Mouse (Mus musculus) CH12.LX (cell line): ENCODE results near the gene Ccdc3. TPM values are rescaled to one million over a fixed set of nuclear protein-coding genes. Genes with fewer than 3 reads are reported as not detected.

Experiments
- DNase-seq: peaks from one replicate; pipeline ENCODE4 v3.0.0-alpha.2; 2013; ENCODE audit errors: extremely low read depth
- H3K27ac ChIP-seq: 2 replicates; pipeline ENCODE4 v1.5.1; 2012; ENCODE audit warnings: low read depth, mild to moderate bottlenecking, control low read depth, moderate library complexity; ENCODE audit not compliant: insufficient read depth
- H3K27me3 ChIP-seq: replicated peaks from 2 replicates; pipeline ENCODE3; 2012; ENCODE audit warnings: inconsistent platforms
- H3K36me3 ChIP-seq, 2 experiments: replicated peaks in 1 of 2; 2 replicates each; pipeline versions ENCODE3 to v1.6.1; 2012; ENCODE audit warnings: inconsistent platforms in 1 of 2, low read length in 1 of 2, mild to moderate bottlenecking in 1 of 2, mixed read lengths in 1 of 2, moderate library complexity in 1 of 2; ENCODE audit not compliant: control insufficient read depth in 1 of 2, insufficient read depth in 1 of 2
- H3K4me1 ChIP-seq, 2 experiments: 2 replicates each; pipeline ENCODE4 v1.6.1; 2012; ENCODE audit warnings: inconsistent platforms in 1 of 2, moderate library complexity in 1 of 2; ENCODE audit not compliant: insufficient read depth in 2 of 2, control insufficient read depth in 1 of 2
- H3K4me2 ChIP-seq: 2 replicates; pipeline ENCODE4 v1.6.1; 2012; ENCODE audit warnings: low read depth, mild to moderate bottlenecking, control low read depth; ENCODE audit not compliant: poor library complexity, insufficient read depth, severe bottlenecking
- H3K4me3 ChIP-seq, 3 experiments: fragments of 150-350 bp in 1 of 3; sonication (generic) in 1 of 3; replicated peaks in 1 of 3; 2 replicates each; pipeline versions ENCODE3 to v1.5.1; 2011 to 2012; ENCODE audit warnings: low read depth in 2 of 3, low read length in 2 of 3, mild to moderate bottlenecking in 2 of 3, moderate library complexity in 2 of 3, control low read depth in 1 of 3, improper control_type of control experiment in 1 of 3, inconsistent platforms in 1 of 3, mixed read lengths in 1 of 3; ENCODE audit not compliant: poor library complexity in 1 of 3
- H3K79me2 ChIP-seq: replicated peaks from 2 replicates; pipeline ENCODE4 v1.6.1; 2012; ENCODE audit warnings: mild to moderate bottlenecking, moderate library complexity; ENCODE audit not compliant: control insufficient read depth, poor library complexity, insufficient read depth, severe bottlenecking; ENCODE audit errors: extremely low read depth
- H3K9ac ChIP-seq: 2 replicates; pipeline ENCODE4 v1.6.1; 2012; ENCODE audit warnings: low read depth, mild to moderate bottlenecking, control low read depth, moderate library complexity; ENCODE audit not compliant: insufficient read depth
- H3K9me3 ChIP-seq: replicated peaks from 2 replicates; pipeline ENCODE3; 2012; ENCODE audit warnings: low read length, inconsistent platforms, mixed read lengths
- BHLHE40 ChIP-seq: IDR thresholded peaks from 2 replicates; pipeline ENCODE4 v1.6.1; 2011; ENCODE audit warnings: mild to moderate bottlenecking, low read depth, low read length, improper control_type of control experiment
- CHD1 ChIP-seq: IDR thresholded peaks from 2 replicates; pipeline ENCODE4 v1.6.1; 2012; ENCODE audit warnings: low read depth, low read length, improper control_type of control experiment, inconsistent platforms
- CHD2 ChIP-seq: IDR thresholded peaks from 2 replicates; pipeline ENCODE4 v1.6.1; 2011; ENCODE audit warnings: low read length, improper control_type of control experiment
- E2F4 ChIP-seq: IDR thresholded peaks from 2 replicates; pipeline ENCODE4 v1.6.1; 2011; ENCODE audit warnings: low read depth, low read length, improper control_type of control experiment; ENCODE audit not compliant: insufficient replicate concordance
- ELF1 ChIP-seq: IDR thresholded peaks from 2 replicates; pipeline ENCODE4 v1.6.1; 2014; ENCODE audit warnings: low read depth, mild to moderate bottlenecking, inconsistent platforms, low read length, improper control_type of control experiment
- EP300 ChIP-seq: IDR thresholded peaks from 2 replicates; pipeline ENCODE4 v1.6.1; 2011; ENCODE audit warnings: low read length, improper control_type of control experiment
- ETS1 ChIP-seq: conservative IDR thresholded peaks from 2 replicates; pipeline ENCODE4 v1.6.1; 2012; ENCODE audit warnings: low read depth, mild to moderate bottlenecking, inconsistent platforms, low read length, improper control_type of control experiment, moderate library complexity
- IRF4 ChIP-seq: IDR thresholded peaks from 2 replicates; pipeline ENCODE4 v1.6.1; 2014; ENCODE audit warnings: low read depth, mild to moderate bottlenecking, inconsistent platforms, low read length, improper control_type of control experiment
- JUN ChIP-seq: IDR thresholded peaks from 2 replicates; pipeline ENCODE4 v1.6.1; 2011; ENCODE audit warnings: low read depth, mild to moderate bottlenecking, low read length, improper control_type of control experiment, moderate library complexity; ENCODE audit not compliant: insufficient read depth
- JUND ChIP-seq: conservative IDR thresholded peaks from 2 replicates; pipeline ENCODE4 v1.6.1; 2011; ENCODE audit warnings: low read depth, low read length, improper control_type of control experiment
- KAT2A ChIP-seq: IDR thresholded peaks from 2 replicates; pipeline ENCODE4 v1.6.1; 2012; ENCODE audit warnings: low read length, improper control_type of control experiment, inconsistent platforms; ENCODE audit not compliant: insufficient replicate concordance
- MAFK ChIP-seq: IDR thresholded peaks from 2 replicates; pipeline ENCODE4 v1.6.1; 2011; ENCODE audit warnings: low read length, improper control_type of control experiment; ENCODE audit not compliant: insufficient replicate concordance
- MAX ChIP-seq: IDR thresholded peaks from 2 replicates; pipeline ENCODE4 v1.6.1; 2011; ENCODE audit warnings: low read length, improper control_type of control experiment
- MAZ ChIP-seq: IDR thresholded peaks from 2 replicates; pipeline ENCODE4 v1.6.1; 2012; ENCODE audit warnings: low read depth, mild to moderate bottlenecking, inconsistent platforms, low read length, improper control_type of control experiment, moderate library complexity
- MXI1 ChIP-seq: IDR thresholded peaks from 2 replicates; pipeline ENCODE4 v1.6.1; 2011; ENCODE audit warnings: mild to moderate bottlenecking, low read depth, low read length, improper control_type of control experiment
- NELFE ChIP-seq: IDR thresholded peaks from 2 replicates; pipeline ENCODE4 v1.6.1; 2011; ENCODE audit warnings: low read depth, low read length, improper control_type of control experiment
- NRF1 ChIP-seq: IDR thresholded peaks from 2 replicates; pipeline ENCODE4 v1.6.1; 2014; ENCODE audit warnings: low read depth, mild to moderate bottlenecking, inconsistent platforms, low read length, improper control_type of control experiment, moderate library complexity
- PAX5 ChIP-seq: IDR thresholded peaks from 2 replicates; pipeline ENCODE4 v1.6.1; 2012; ENCODE audit warnings: low read length, inconsistent platforms, mixed read lengths
- POLR2A ChIP-seq: IDR thresholded peaks from 2 replicates; pipeline ENCODE4 v1.6.1; 2011; ENCODE audit warnings: low read depth, mild to moderate bottlenecking, improper control_type of control experiment, low read length
- POLR2AphosphoS2 ChIP-seq: IDR thresholded peaks from 2 replicates; pipeline ENCODE4 v1.6.1; 2011; ENCODE audit warnings: low read depth, low read length, improper control_type of control experiment
- RAD21 ChIP-seq: IDR thresholded peaks from 2 replicates; pipeline ENCODE4 v1.6.1; 2011; ENCODE audit warnings: low read depth, mild to moderate bottlenecking, low read length, improper control_type of control experiment, moderate library complexity
- TCF12 ChIP-seq: IDR thresholded peaks from 2 replicates; pipeline ENCODE4 v1.6.1; 2014; ENCODE audit warnings: low read depth, mild to moderate bottlenecking, inconsistent platforms, low read length, improper control_type of control experiment
- UBTF ChIP-seq: IDR thresholded peaks from 2 replicates; pipeline ENCODE4 v1.6.1; 2012; ENCODE audit warnings: low read depth, mild to moderate bottlenecking, inconsistent platforms, low read length, improper control_type of control experiment, moderate library complexity
- USF2 ChIP-seq: conservative IDR thresholded peaks from 2 replicates; pipeline ENCODE4 v1.6.1; 2011; ENCODE audit warnings: low read depth, low read length, improper control_type of control experiment
- ZC3H11A ChIP-seq: IDR thresholded peaks from 2 replicates; pipeline ENCODE4 v1.6.1; 2012; ENCODE audit warnings: low read depth, mild to moderate bottlenecking, inconsistent platforms, low read length, improper control_type of control experiment
- ZKSCAN1 ChIP-seq: IDR thresholded peaks from 2 replicates; pipeline ENCODE4 v1.6.1; 2012; ENCODE audit warnings: low read depth, inconsistent platforms, low read length, improper control_type of control experiment, borderline replicate concordance
- ZMIZ1 ChIP-seq: IDR thresholded peaks from 2 replicates; pipeline ENCODE4 v1.6.1; 2012; ENCODE audit warnings: low read depth, mild to moderate bottlenecking, inconsistent platforms, low read length, improper control_type of control experiment
- ZNF384 ChIP-seq: IDR thresholded peaks from 2 replicates; pipeline ENCODE4 v1.6.1; 2012; ENCODE audit warnings: low read depth, low read length, improper control_type of control experiment, inconsistent platforms
- dilution Hi-C: fragments of 300-500 bp; cut with MboI; formaldehyde crosslinking; loops from 2 replicates; pipeline ENCODE4 v1.14.3; 2020; ENCODE audit warnings: low sequenced_read_pairs; ENCODE audit not compliant: extremely low pct_unique_long_range_greater_than_20kb, extremely low pct_ligation_motif_present
- in situ Hi-C: fragments of 300-500 bp; cut with MboI; formaldehyde crosslinking; loops from 3 replicates; pipeline ENCODE4 v1.14.3; 2019; ENCODE audit warnings: low sequenced_read_pairs, low pct_ligation_motif_present, low pct_unique_long_range_greater_than_20kb, mixed read lengths
- polyA plus RNA-seq: library from polyadenylated mRNA; unstranded; fragments of >175 nt; gene quantifications from 2 replicates; pipeline ENCODE4 v1.2.1, GENCODE M21; 2012; ENCODE audit warnings: low read depth; ENCODE audit not compliant: insufficient read length
- total RNA-seq, 2 experiments: library from RNA; depleted of rRNA; stranded (reverse); fragments of 300-350 nt in 1 of 2; fragments of >200 nt in 1 of 2; gene quantifications; 2 replicates each; pipeline ENCODE4 v1.2.3; 2012 to 2014

The Ccdc3 gene
- total and polyA plus RNA-seq, 3 experiments, result not detected

GRCm38 (mm10) chr2:5262279-5262678 is 124.7 kb downstream of the Ccdc3 start:
- dilution Hi-C loops, result no loop called here
- peaks cover 0 to 4% of the 10 kb centered on the region in 2 experiments; a peak in 1 of 4 replicates for H3K4me1 ChIP-seq
- no peak overlapping the region for H3K9ac ChIP-seq
- H3K27me3 ChIP-seq, result no peaks in the 10 kb centered on the region
- H3K79me2 ChIP-seq, result no peaks in the 10 kb centered on the region
- TF ChIP-seq ETS1, result no peak
- TF ChIP-seq EP300, result no peak
- TF ChIP-seq UBTF, result no peak
- no peak for TF ChIP-seq PAX5
- TF ChIP-seq RAD21, result no peak
- TF ChIP-seq USF2, result no peak
- no peak for TF ChIP-seq ZKSCAN1
- TF ChIP-seq NELFE, result no peak
- no peak for TF ChIP-seq MAZ
- no peak for TF ChIP-seq MAX
- no peak for TF ChIP-seq ZMIZ1
- TF ChIP-seq NRF1, result no peak
- TF ChIP-seq ZC3H11A, result no peak
- no peak for TF ChIP-seq ELF1
- TF ChIP-seq CHD1, result no peak
- TF ChIP-seq POLR2A, result no peak
- TF ChIP-seq ZNF384, result no peak
- no peak for TF ChIP-seq KAT2A
- TF ChIP-seq E2F4, result no peak
- no peaks in the 10 kb centered on the region for H3K36me3 ChIP-seq
- H3K27ac ChIP-seq, result no peak overlapping the region
- H3K4me3 ChIP-seq, result no peak overlapping the region
- H3K9me3 ChIP-seq, result no peaks in the 10 kb centered on the region
- DNase-seq, result no peak
- in situ Hi-C loops, result no loop called here
- H3K4me2 ChIP-seq, result no peak overlapping the region

- Histone ChIP-seq H3K9me3 (no peaks in the 10 kb centered on the region), H3K36me3 (no peaks in the 10 kb centered on the region)
- in situ Hi-C loops, result no loop called here
Measured at GRCm38 (mm10) chr2:5267980-5268379, 130.4 kb downstream of the Ccdc3 start.

More at GRCm38 (mm10) chr2:5267980-5268379, 130.4 kb downstream of the Ccdc3 start:
- TF ChIP-seq MAZ (no peak), CHD2 (no peak), POLR2AphosphoS2 (no peak), JUND (no peak), USF2 (no peak), BHLHE40 (no peak), E2F4 (no peak), ZC3H11A (no peak), MAFK (no peak), CHD1 (no peak), NELFE (no peak), IRF4 (no peak), UBTF (no peak), ZMIZ1 (no peak), KAT2A (no peak), TCF12 (no peak), ZNF384 (no peak), MXI1 (no peak), RAD21 (no peak), JUN (no peak)
- TF ChIP-seq, all 38 proteins: peak for 0
- H3K4me3 ChIP-seq, result no peak overlapping the region
- no peaks in the 10 kb centered on the region for H3K79me2 ChIP-seq
- H3K27me3 ChIP-seq, result no peaks in the 10 kb centered on the region
- no peak overlapping the region for H3K27ac ChIP-seq
- no peak for DNase-seq
- dilution Hi-C loops, result no loop called here
- no peak overlapping the region for H3K4me2 ChIP-seq
- no peak overlapping the region for H3K9ac ChIP-seq
- peaks cover 0 to 13% of the 10 kb centered on the region in 2 experiments; a peak in 2 of 4 replicates for H3K4me1 ChIP-seq
